ENCODE assay signal across 26 mouse cellular contexts in genomic region chr1:189898708-189899107, GRCm38 (mm10). TPM values are rescaled to one million over a fixed set of nuclear protein-coding genes. Genes with fewer than 3 reads are reported as not detected.
DNase-seq lines count a peak whose midpoint lies in the region; ATAC-seq lines count a peak whose summit lies in the region.
"Had no signal": no experiment of that assay in that cellular context is flagged by ENCODE, and none has a peak within 500 bp of the region (broad histone marks: within the 10 kb centered on the region; RNA-seq: fewer than 3 reads in every experiment).

No protein-coding gene starts in this region.

- peaks cover 49% of the 10 kb centered on the region for H3K36me3 ChIP-seq in forebrain, embryonic 10.5 days (replicated peaks)
- peaks cover 2% of the 10 kb centered on the region; the same call in 1 of the 2 replicates for H3K36me3 ChIP-seq in forebrain, embryonic 16.5 days (ENCODE audit: control insufficient read depth, insufficient read depth)
- H3K36me3 ChIP-seq in heart, embryonic 11.5 days (ENCODE audit: control insufficient read depth, insufficient read depth, low read length): peaks cover 3% of the 10 kb centered on the region
- H3K36me3 ChIP-seq in heart, embryonic 16.5 days (ENCODE audit: control insufficient read depth, insufficient read depth): peaks cover 37% of the 10 kb centered on the region
- peaks cover 12% of the 10 kb centered on the region for H3K36me3 ChIP-seq in hindbrain, embryonic 14.5 days (replicated peaks; ENCODE audit: control insufficient read depth, insufficient read depth)
- H3K36me3 ChIP-seq: G1E had no signal

- no peak for ATAC-seq in forebrain, embryonic 16.5 days
- no peak for ATAC-seq in heart, embryonic 11.5 days (replicated peaks; ENCODE audit: insufficient number of reproducible peaks, low FRiP score, low TSS enrichment)
- ATAC-seq in heart, embryonic 16.5 days (replicated peaks; ENCODE audit: extremely low read depth, insufficient read depth, low FRiP score): no peak
- ATAC-seq in hindbrain, embryonic 14.5 days (ENCODE audit: low FRiP score): no peak
- ATAC-seq: forebrain, embryonic 15.5 days; hindbrain, embryonic 16.5 days; liver, embryonic 12.5 days; liver, postnatal 0 days; midbrain, embryonic 16.5 days had no signal

- no peak overlapping the region for H3K4me3 ChIP-seq in forebrain, embryonic 10.5 days
- H3K4me3 ChIP-seq in forebrain, embryonic 16.5 days (replicated peaks; ENCODE audit: low read length): no peak overlapping the region
- H3K4me3 ChIP-seq in heart, embryonic 11.5 days (ENCODE audit: low read depth, low read length): no peak overlapping the region
- no peak overlapping the region for H3K4me3 ChIP-seq in heart, embryonic 16.5 days (ENCODE audit: low read length)
- H3K4me3 ChIP-seq in hindbrain, embryonic 14.5 days (replicated peaks; ENCODE audit: low read length): no peak overlapping the region
- H3K4me3 ChIP-seq: forebrain, embryonic 15.5 days; hindbrain, embryonic 10.5 days; liver, embryonic 12.5 days had no signal

- peaks cover 25% of the 10 kb centered on the region for H3K4me1 ChIP-seq in forebrain, embryonic 10.5 days
- H3K4me1 ChIP-seq in forebrain, embryonic 16.5 days (replicated peaks; ENCODE audit: control insufficient read depth, insufficient read depth, low read length): peaks cover 5% of the 10 kb centered on the region; the same call in 1 of the 2 replicates
- H3K4me1 ChIP-seq in heart, embryonic 11.5 days (ENCODE audit: control insufficient read depth, insufficient read depth, low read length): peaks cover 35% of the 10 kb centered on the region
- H3K4me1 ChIP-seq in heart, embryonic 16.5 days (ENCODE audit: control insufficient read depth, insufficient read depth, low read length): peaks cover 36% of the 10 kb centered on the region
- 0 out of 2 replicates have a peak, but pooled peaks cover 7% of the 10 kb centered on the region for H3K4me1 ChIP-seq in hindbrain, embryonic 14.5 days (replicated peaks; ENCODE audit: control insufficient read depth, insufficient read depth, low read length)
- H3K4me1 ChIP-seq: forebrain, embryonic 15.5 days; liver, embryonic 12.5 days had no signal

- H3K9ac ChIP-seq in forebrain, embryonic 16.5 days (replicated peaks; ENCODE audit: low read depth, low read length): no peak overlapping the region
- no peak overlapping the region for H3K9ac ChIP-seq in heart, embryonic 11.5 days (ENCODE audit: low read depth, low read length)
- peak overlapping the region; percentile 24; the same call in 1 of the 2 replicates for H3K9ac ChIP-seq in heart, embryonic 16.5 days (ENCODE audit: low read length)
- no peak overlapping the region for H3K9ac ChIP-seq in hindbrain, embryonic 14.5 days
- H3K9ac ChIP-seq: forebrain, embryonic 15.5 days; liver, embryonic 12.5 days; liver, postnatal 0 days had no signal

- intact Hi-C loops in heart, postnatal 14 days (cut with DNase I): no loop called here

- H3K27me3 ChIP-seq in forebrain, embryonic 10.5 days (ENCODE audit: poor library complexity, severe bottlenecking): no peaks in the 10 kb centered on the region
- H3K27me3 ChIP-seq in forebrain, embryonic 16.5 days (replicated peaks; ENCODE audit: control insufficient read depth, insufficient read depth, low read length): no peaks in the 10 kb centered on the region
- no peaks in the 10 kb centered on the region for H3K27me3 ChIP-seq in heart, embryonic 11.5 days (ENCODE audit: control insufficient read depth, insufficient read depth, low read length)
- no peaks in the 10 kb centered on the region for H3K27me3 ChIP-seq in heart, embryonic 16.5 days (ENCODE audit: control insufficient read depth, insufficient read depth, low read length)
- H3K27me3 ChIP-seq in hindbrain, embryonic 14.5 days (ENCODE audit: control insufficient read depth, insufficient read depth, low read length): no peaks in the 10 kb centered on the region
- H3K27me3 ChIP-seq: forebrain, embryonic 15.5 days; liver, embryonic 12.5 days had no signal

- H3K9me3 ChIP-seq in forebrain, embryonic 10.5 days: no peaks in the 10 kb centered on the region
- H3K9me3 ChIP-seq in forebrain, embryonic 16.5 days (ENCODE audit: control insufficient read depth, low read length): no peaks in the 10 kb centered on the region
- H3K9me3 ChIP-seq in heart, embryonic 11.5 days (replicated peaks; ENCODE audit: control insufficient read depth, low read length): no peaks in the 10 kb centered on the region
- no peaks in the 10 kb centered on the region for H3K9me3 ChIP-seq in heart, embryonic 16.5 days (replicated peaks; ENCODE audit: control insufficient read depth, low read length)
- H3K9me3 ChIP-seq in hindbrain, embryonic 14.5 days (ENCODE audit: control insufficient read depth, low read length): no peaks in the 10 kb centered on the region
- H3K9me3 ChIP-seq: forebrain, embryonic 15.5 days; hindbrain, embryonic 10.5 days; liver, embryonic 12.5 days had no signal

- no peak overlapping the region for H3K4me2 ChIP-seq in forebrain, embryonic 16.5 days (ENCODE audit: low read length)
- no peak overlapping the region for H3K4me2 ChIP-seq in heart, embryonic 11.5 days
- no peak overlapping the region for H3K4me2 ChIP-seq in heart, embryonic 16.5 days (ENCODE audit: low read depth, low read length)
- H3K4me2 ChIP-seq in hindbrain, embryonic 14.5 days (replicated peaks): no peak overlapping the region
- H3K4me2 ChIP-seq: forebrain, embryonic 15.5 days; liver, embryonic 12.5 days; midbrain, embryonic 11.5 days had no signal

- no peak for DNase-seq in forebrain, embryonic 10.5 days (ENCODE audit: extremely low spot score, low spot score)
- DNase-seq in heart, postnatal 4 days: no peak
- no peak for DNase-seq in heart, postnatal 14 days
- DNase-seq in hindbrain, embryonic 14.5 days (ENCODE audit: low spot score): no peak
- DNase-seq: adrenal gland, postnatal 10 days; cerebellum, adult 8-10 months; cerebellum, postnatal 25 days; gastrocnemius, postnatal 36 days; kidney, adult 18-20 months; kidney, postnatal 4 days; liver, postnatal 0 days; lung, postnatal 36 days; right cerebral cortex, postnatal 25 days; spleen, adult 18-20 months; thymus, adult 18-20 months; thymus, postnatal 25 days had no signal

- WGBS in forebrain, embryonic 10.5 days: 93% methylated on average over 13 of the region's 13 CpGs
- 83% methylated on average over 13 of the region's 13 CpGs for WGBS in forebrain, embryonic 16.5 days
- WGBS in heart, embryonic 11.5 days (ENCODE audit: insufficient replicate concordance): 59% methylated on average over 13 of the region's 13 CpGs
- WGBS in heart, embryonic 16.5 days: 50% methylated on average over 13 of the region's 13 CpGs
- 93% methylated on average over 13 of the region's 13 CpGs for WGBS in hindbrain, embryonic 14.5 days

- H3K27ac ChIP-seq in forebrain, embryonic 10.5 days: peak overlapping the region; percentile 53; the same call in 1 of the 2 replicates
- H3K27ac ChIP-seq in forebrain, embryonic 16.5 days (ENCODE audit: low read length): no peak overlapping the region
- H3K27ac ChIP-seq in heart, embryonic 11.5 days (ENCODE audit: low read depth, low read length): peak overlapping the region; percentile 42
- H3K27ac ChIP-seq in heart, embryonic 16.5 days (ENCODE audit: low read length): peak overlapping the region; percentile 64
- H3K27ac ChIP-seq in hindbrain, embryonic 14.5 days: no peak overlapping the region
- H3K27ac ChIP-seq: forebrain, embryonic 15.5 days; hindbrain, embryonic 10.5 days; liver, embryonic 12.5 days had no signal

RNA-seq across cellular contexts. Expression of gene Smyd2, which starts 23.5 kb away (rescaled TPM):
- 57.5 and 59.0 TPM in 2 replicates for polyA plus RNA-seq in forebrain, embryonic 10.5 days (2016; fragmentation: Nextera tagmentation; extraction: Ambion mirVana)
- polyA plus RNA-seq in forebrain, embryonic 16.5 days (2015; fragmentation: Nextera tagmentation; extraction: Ambion mirVana): 76.8 and 80.7 TPM in 2 replicates
- 150 and 161 TPM in 2 replicates for polyA plus RNA-seq in heart, embryonic 11.5 days (2014; fragmentation: Nextera tagmentation; extraction: Ambion mirVana)
- total RNA-seq in heart, postnatal 4 days (2021): 100 to 1,000 TPM; 192 to 202 TPM
- polyA plus RNA-seq in heart, embryonic 16.5 days (2015; fragmentation: Nextera tagmentation; extraction: Ambion mirVana): 244 and 255 TPM in 2 replicates
- total RNA-seq in heart, postnatal 14 days (2021): 100 to 1,000 TPM; 122 to 138 TPM
- 73.9 and 84.4 TPM in 2 replicates for polyA plus RNA-seq in hindbrain, embryonic 14.5 days (2014; fragmentation: Nextera tagmentation; extraction: Ambion mirVana)
- total RNA-seq: G1E had no signal
- polyA plus RNA-seq: G1E had no signal

Comparison
In these comparisons a context has a peak if more than half of its experiments do, and no peak if none do; other contexts are left out.
1. H3K27ac ChIP-seq: peak in forebrain, embryonic 10.5 days (single experiment), heart, embryonic 11.5 days (single experiment) and heart, embryonic 16.5 days (single experiment); none in forebrain, embryonic 16.5 days (single experiment) and hindbrain, embryonic 14.5 days (single experiment).